Mouse (Mus musculus) frontal cortex, postnatal 14 days (tissue): ENCODE measurements at regions not wholly inside any gene's neighbourhood (a gene's known extent, or its start where the extent isn't known, plus 50 kb on each side); places are given as distances from the start of the nearest gene placed in this dataset.

Source experiments
- DNase-seq, 2 experiments: peaks; one replicate each; pipeline ENCODE4 v3.0.0; 2022; ENCODE audit warnings: low spot score in 2 of 2

DNA sequence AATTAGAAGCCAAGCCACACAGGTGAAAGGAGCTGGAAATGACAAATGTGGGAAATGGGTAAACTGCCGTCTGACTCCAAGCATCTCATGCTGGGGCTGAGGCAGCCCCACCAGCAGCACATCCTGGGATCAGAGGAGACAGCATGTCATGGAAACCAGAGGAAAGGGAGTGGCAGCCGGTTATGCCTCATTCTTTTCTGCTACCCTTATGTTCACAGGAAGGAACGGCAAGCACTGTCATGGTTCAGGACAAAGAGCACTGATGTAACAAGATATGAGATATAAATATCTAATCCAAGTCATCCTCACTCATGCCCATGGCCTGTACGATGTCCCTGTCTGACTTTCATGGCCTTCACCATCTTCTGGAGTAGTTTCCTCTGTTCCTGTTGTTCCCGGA lies 125.2 kb upstream of the Tnfaip3 start:
- DNase-seq = no peak

GRCm38 (mm10) chr10:19139234-19139633 lies 123.8 kb upstream of the Tnfaip3 start:
- no peak for DNase-seq

- DNase-seq = no peak
Observed at GRCm38 (mm10) chr10:19138258-19138657, 122.8 kb upstream of the Tnfaip3 start.

- DNase-seq = no peak
Observed at GRCm38 (mm10) chr10:19127581-19128291, 112.3 kb upstream of the Tnfaip3 start.

DNA sequence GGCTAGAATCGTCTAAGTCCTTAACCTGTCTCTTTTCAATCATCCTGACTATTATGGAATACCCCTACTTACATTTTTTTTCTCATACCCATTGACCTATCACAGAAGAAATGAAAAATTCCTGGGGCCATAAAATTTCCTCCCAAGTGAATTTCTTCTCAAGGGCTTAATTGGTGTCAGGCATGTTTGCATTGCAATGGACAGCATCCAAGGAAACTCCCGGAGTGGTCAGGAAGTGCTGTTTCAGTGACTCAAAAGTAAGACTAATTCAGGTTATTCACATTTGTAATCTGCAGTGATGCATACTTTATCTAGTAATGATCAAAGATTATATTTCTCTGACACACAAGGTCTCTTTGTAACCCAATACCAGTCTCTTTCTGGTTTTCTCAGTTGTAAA lies 111.5 kb upstream of the Tnfaip3 start:
- no peak for DNase-seq

- no peak for DNase-seq
Observed at GRCm38 (mm10) chr10:19126438-19126837, 111.0 kb upstream of the Tnfaip3 start.

DNA sequence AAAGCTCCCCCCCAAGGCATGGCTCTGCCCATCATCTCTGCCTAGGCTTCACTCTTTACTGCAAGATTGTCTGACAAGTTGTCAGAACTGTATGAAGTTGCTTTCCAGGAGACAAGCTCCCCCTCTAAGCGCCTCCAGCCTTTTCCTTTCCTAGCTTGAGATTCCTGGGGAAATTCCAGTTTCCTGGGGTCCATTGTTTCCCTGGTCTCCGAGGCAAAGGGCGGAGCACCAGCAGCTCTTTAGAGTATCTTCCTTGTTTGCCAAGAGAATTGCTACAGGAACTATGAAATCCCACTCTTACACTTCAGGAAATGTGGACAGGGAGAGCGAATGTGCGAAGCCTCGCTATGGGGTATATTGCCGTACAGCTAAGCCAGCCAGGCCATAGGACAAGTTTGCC lies 108.2 kb upstream of the Tnfaip3 start:
- DNase-seq = no peak

- DNase-seq = peak in 1 of 2 experiments; percentile 7
Observed at GRCm38 (mm10) chr10:19122221-19122620, 106.8 kb upstream of the Tnfaip3 start.

- no peak for DNase-seq
Observed at GRCm38 (mm10) chr10:19119281-19120049, 104.0 kb upstream of the Tnfaip3 start.

DNA sequence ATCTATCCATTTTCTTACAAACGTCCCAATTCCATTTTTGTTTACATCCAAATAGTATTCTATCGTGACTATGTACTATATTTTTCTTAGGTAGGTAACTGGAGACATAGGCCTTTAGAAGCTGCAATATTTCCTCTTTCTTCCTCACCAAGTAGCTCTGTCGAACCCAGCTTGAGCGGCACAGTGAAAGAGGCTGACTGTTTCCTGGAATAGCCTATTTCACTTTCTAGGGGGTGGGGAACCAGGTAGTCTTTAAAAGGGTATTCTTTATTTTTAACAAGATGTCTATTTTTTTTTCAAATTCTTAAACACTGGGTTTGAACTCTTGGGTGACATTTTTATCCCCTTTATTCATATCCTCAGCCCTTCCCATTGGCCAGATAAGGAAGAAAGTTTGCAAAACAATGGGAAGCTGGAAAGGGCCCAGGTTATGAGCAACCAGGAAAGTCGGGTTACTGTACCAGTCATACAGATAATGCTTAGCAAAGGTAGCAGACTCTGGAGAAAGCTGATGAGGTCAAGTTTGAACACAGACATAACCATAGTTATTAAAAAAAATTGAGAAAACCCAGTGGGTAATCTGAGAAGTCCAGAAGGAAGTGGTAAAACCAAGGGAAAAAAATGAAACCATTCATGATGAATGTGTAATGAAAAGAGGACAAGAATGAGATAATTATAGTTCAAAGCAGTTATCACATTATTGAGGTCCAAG lies 103.3 kb upstream of the Tnfaip3 start:
- DNase-seq = no peak

DNA sequence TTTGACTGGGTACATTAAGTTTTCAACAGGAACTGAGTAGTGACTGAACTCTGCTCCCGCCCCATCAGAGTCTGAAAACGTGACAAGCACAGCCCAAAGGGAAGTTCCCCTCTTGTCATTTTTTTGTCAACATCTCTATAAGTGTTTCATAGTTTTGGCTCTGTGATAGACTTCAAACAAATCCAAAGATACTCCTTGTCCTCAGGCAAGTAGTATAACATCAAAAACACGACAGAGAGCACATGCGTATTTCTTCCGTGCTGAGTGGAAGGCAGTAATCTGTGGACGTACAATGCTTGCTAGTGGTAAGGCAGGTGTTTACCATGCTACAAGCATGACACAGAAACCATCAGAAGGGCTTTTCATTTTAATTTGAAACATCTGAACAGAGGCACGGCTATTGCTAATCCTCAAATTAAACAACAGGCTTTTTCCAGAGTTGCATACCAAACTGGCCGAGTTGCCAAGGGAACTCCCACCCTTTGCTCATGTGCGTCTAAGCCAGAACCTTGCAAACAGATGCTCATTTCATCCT lies 101.7 kb upstream of the Tnfaip3 start:
- DNase-seq = no peak

- DNase-seq = no peak
Observed at GRCm38 (mm10) chr10:19112459-19112858, 97.0 kb upstream of the Tnfaip3 start.

DNA sequence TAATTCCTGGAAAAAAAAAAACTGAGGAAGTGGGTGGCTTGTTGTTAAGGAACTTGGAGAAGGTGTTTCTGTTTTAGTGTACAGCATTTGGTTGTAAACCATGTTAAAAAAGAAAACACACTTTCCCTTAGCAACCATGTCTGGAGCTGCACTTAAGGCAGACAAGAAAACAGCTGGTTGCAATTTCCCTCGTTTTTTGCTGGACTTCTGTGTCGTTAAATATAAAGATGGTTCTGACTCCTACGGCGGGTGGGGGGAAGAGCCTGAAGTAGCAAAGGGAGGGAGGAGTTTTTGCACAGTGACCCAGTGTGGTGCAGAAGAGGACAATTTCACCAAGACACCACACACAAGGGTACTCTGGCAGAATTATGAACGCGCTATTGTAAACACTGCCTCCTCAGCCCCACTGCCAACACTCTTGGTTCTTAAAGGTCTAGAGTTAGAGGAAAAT lies 89.8 kb upstream of the Tnfaip3 start:
- DNase-seq = no peak

DNA sequence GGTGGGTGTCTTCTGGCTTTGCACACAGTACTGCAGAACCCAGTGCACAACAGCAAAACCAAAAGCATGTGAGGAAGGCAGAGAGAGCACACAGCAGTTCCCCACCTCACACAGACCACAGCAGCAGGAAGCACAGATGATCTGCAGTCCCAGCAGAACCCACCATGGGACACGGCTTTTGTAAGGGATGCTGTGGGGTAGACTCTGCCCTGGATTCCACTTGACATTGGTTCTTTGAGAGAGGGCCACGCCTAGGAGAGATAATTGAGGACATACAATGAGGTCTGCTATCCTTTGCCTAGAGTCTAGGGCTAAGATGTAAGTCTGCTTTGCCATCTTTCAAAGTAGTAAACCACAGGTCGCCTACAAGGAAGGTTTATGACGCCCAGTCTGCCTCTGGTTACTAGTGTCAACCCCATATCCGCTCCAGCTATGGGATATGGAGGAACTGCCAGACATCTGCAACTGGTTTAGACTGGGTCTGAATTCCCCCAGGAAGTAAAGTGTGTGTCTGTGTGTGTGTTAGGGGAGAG lies 89.3 kb upstream of the Tnfaip3 start:
- no peak for DNase-seq

DNA sequence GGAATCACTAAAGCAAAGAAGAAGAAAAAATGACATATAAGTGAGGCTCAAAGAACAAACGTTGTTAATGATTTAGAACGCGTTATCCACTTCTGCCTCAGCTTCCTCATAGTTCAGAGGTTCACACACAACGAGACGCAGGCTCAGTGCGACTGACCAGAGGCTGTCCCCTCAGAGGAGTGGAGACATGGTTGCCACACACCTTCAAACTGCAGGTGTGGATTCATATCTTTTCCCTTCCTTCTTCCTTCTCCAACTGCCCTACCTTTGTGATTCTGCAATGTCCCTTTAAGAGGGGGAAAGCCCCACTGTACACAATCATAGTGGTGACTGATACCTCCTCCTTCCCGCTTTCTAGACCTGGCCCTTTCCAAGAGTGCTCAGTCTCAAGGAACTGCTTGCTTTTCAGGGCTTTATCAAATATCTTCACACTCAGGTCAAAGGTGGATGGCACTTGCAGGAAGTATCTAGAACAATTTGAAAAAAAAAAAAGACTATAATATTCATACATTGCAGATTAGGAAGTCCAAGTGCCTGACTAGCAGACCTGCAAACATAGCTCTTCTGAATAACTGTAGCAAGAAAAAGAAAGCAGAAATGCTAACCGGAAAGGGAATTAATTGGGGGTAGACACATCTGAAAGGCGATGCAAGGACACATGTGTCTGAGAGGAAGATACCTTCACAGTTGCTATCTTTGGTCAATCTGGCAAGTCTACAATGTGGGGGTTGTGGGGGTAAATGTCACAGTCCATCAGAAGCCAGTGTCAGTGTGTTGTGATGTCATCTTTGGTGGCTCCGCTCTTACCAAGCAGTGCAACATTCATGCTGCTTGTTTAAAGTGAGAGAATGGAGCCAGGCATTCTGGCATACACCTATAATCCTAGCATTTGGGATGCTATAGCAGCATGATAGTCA lies 84.2 kb upstream of the Tnfaip3 start:
- no peak for DNase-seq

DNA sequence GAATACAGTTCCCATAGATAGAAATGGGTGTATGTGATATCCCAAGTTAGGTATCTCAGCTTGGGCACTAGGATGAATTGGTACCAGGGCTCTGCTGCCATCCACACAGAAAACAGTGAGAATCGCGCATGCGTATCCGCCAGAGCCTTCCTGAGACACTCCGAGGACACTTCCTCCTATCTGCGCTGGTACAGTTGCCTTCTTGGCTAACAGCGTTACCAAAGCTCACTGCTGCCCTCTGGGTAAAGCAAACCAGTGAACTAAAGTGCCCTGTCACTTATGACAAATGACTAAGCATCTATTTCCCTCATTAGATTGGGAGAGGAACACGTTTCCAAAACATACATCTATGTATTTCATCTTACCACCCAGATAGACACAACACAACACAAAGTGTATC lies 78.8 kb upstream of the Tnfaip3 start:
- DNase-seq = peak in 1 of 2 experiments; percentile 14

DNA sequence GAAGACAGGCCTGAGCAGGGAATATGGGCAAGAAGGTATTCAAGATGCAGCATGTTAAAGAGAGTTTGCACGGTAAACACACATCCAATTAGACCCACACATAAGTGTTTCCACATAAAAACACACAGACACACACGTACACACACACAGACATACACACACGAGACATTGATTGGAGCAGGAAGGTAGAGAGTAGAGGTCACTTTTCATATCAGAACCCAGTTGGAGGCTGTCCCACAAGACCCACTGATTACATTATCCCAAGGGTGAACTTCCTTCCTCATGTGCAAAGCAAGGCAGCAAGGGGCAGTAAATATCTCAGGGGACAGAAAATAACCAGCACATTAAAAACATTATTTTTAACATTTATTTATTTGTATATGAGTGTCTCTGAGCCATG lies 78.2 kb upstream of the Tnfaip3 start:
- no peak for DNase-seq

DNA sequence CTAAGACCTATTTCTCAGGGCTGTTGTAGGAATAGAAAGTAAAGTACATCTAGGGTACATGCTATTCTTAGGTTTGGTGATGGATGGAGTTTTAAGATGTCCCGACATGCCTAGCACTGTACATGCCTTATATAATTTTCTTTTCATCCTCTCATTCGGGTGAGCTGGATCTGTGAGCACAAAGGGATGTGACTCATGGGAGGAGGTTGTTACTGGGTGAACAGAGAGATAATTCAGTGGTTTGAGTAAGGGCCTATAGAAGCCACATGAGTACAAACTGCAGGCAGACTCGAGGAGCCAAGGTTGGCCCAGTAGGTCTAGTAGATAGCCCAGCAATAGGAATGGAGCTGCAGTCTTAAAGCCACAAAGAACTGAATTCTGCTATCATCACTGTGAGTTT lies 76.5 kb upstream of the Tnfaip3 start:
- DNase-seq = no peak

- DNase-seq = no peak
Observed at GRCm38 (mm10) chr10:19091110-19091509, 75.7 kb upstream of the Tnfaip3 start.

- DNase-seq = no peak
Observed at GRCm38 (mm10) chr10:19086995-19087394, 71.5 kb upstream of the Tnfaip3 start.

GRCm38 (mm10) chr10:19082136-19082535 lies 66.7 kb upstream of the Tnfaip3 start:
- DNase-seq = no peak
